Mouse (Mus musculus): ENCODE data around the gene Rcsd1. TPM values are rescaled to one million over a fixed set of nuclear protein-coding genes. Genes with fewer than 3 reads are reported as not detected.

Gene Rcsd1
- polyA plus RNA-seq, 1 experiment from 2014 or later: 12.8 TPM

- ATAC-seq (ENCODE audit: low read depth): no peak
- Histone ChIP-seq H3K9ac (ENCODE audit: low read depth, low read length) (no peak overlapping the region), H3K4me2 (ENCODE audit: low read depth, low read length) (no peak overlapping the region), H3K27ac (ENCODE audit: low read length) (no peak overlapping the region), H3K9me3 (replicated peaks; ENCODE audit: control insufficient read depth, low read length) (no peaks in the 10 kb centered on the region), H3K27me3 (ENCODE audit: control insufficient read depth, insufficient read depth, low read depth, low read length) (peaks cover 6% of the 10 kb centered on the region; the same call in 1 of the 2 replicates), H3K4me1 (ENCODE audit: control insufficient read depth, low read depth, low read length) (peaks cover 24% of the 10 kb centered on the region), H3K4me3 (ENCODE audit: low read depth, low read length) (no peak overlapping the region), H3K36me3 (ENCODE audit: control insufficient read depth, insufficient read depth) (no peaks in the 10 kb centered on the region)
- 75% methylated on average over 8 of the region's 8 CpGs for WGBS (ENCODE audit: insufficient replicate concordance)
These were observed 73.3 kb downstream of the Rcsd1 start for GRCm38 (mm10) chr1:165636289-165636688.

GRCm38 (mm10) chr1:165635055-165635897 lies 74.3 kb downstream of the Rcsd1 start:
- WGBS (ENCODE audit: insufficient replicate concordance): 43% methylated on average over 17 of the region's 17 CpGs
- Histone ChIP-seq H3K4me2 (ENCODE audit: low read depth, low read length) (peak overlapping the region; percentile 98), H3K9me3 (replicated peaks; ENCODE audit: control insufficient read depth, low read length) (no peaks in the 10 kb centered on the region), H3K9ac (ENCODE audit: low read depth, low read length) (no peak overlapping the region; the same call in 1 of the 2 replicates), H3K27ac (ENCODE audit: low read length) (peak overlapping the region; percentile 67; the same call in 1 of the 2 replicates), H3K27me3 (ENCODE audit: control insufficient read depth, insufficient read depth, low read depth, low read length) (peaks cover 6% of the 10 kb centered on the region; the same call in 1 of the 2 replicates), H3K4me3 (ENCODE audit: low read depth, low read length) (peak overlapping the region; percentile 74), H3K4me1 (ENCODE audit: control insufficient read depth, low read depth, low read length) (peaks cover 25% of the 10 kb centered on the region), H3K36me3 (ENCODE audit: control insufficient read depth, insufficient read depth) (no peaks in the 10 kb centered on the region)
- ATAC-seq (ENCODE audit: low read depth): no peak

- H3K9me3 ChIP-seq (replicated peaks; ENCODE audit: control insufficient read depth, low read length): no peaks in the 10 kb centered on the region
- H3K4me1 ChIP-seq (ENCODE audit: control insufficient read depth, low read depth, low read length): peaks cover 34% of the 10 kb centered on the region
- peak within 1 kb of the TSS; percentile 68 for H3K9ac ChIP-seq (ENCODE audit: low read depth, low read length)
- ATAC-seq (ENCODE audit: low read depth): peak; percentile 100
- no peaks in the 10 kb centered on the region for H3K36me3 ChIP-seq (ENCODE audit: control insufficient read depth, insufficient read depth)
- peaks cover 6% of the 10 kb centered on the region; the same call in 1 of the 2 replicates for H3K27me3 ChIP-seq (ENCODE audit: control insufficient read depth, insufficient read depth, low read depth, low read length)
- 0% methylated on average over 61 of the region's 73 CpGs for WGBS (ENCODE audit: insufficient replicate concordance)
- H3K27ac ChIP-seq (ENCODE audit: low read length): peak within 1 kb of the TSS; percentile 67
- H3K4me2 ChIP-seq (ENCODE audit: low read depth, low read length): peak within 1 kb of the TSS; percentile 98
- H3K4me3 ChIP-seq (ENCODE audit: low read depth, low read length): peak within 1 kb of the TSS; percentile 74
These were observed 75.2 kb downstream of the Rcsd1 start, which contains the start of gene Mpzl1 for GRCm38 (mm10) chr1:165634151-165634884. Gene Mpzl1, minus strand, starts transcription at chr1:165634538.

- Histone ChIP-seq H3K4me3 (ENCODE audit: low read depth, low read length) (peak overlapping the region; percentile 74), H3K36me3 (ENCODE audit: control insufficient read depth, insufficient read depth) (no peaks in the 10 kb centered on the region), H3K4me1 (ENCODE audit: control insufficient read depth, low read depth, low read length) (peaks cover 37% of the 10 kb centered on the region), H3K27ac (ENCODE audit: low read length) (no peak overlapping the region), H3K9me3 (replicated peaks; ENCODE audit: control insufficient read depth, low read length) (no peaks in the 10 kb centered on the region), H3K4me2 (ENCODE audit: low read depth, low read length) (peak overlapping the region; percentile 98), H3K9ac (ENCODE audit: low read depth, low read length) (peak overlapping the region; percentile 68), H3K27me3 (ENCODE audit: control insufficient read depth, insufficient read depth, low read depth, low read length) (peaks cover 6% of the 10 kb centered on the region; the same call in 1 of the 2 replicates)
- WGBS (ENCODE audit: insufficient replicate concordance): 25% methylated on average over 12 of the region's 12 CpGs
- no peak for ATAC-seq (ENCODE audit: low read depth)
These were observed 76.2 kb downstream of the Rcsd1 start for GRCm38 (mm10) chr1:165633345-165633744.

- peaks cover 40% of the 10 kb centered on the region for H3K4me1 ChIP-seq (ENCODE audit: control insufficient read depth, low read depth, low read length)
- WGBS (ENCODE audit: insufficient replicate concordance): 57% methylated on average over 8 of the region's 8 CpGs
- H3K36me3 ChIP-seq (ENCODE audit: control insufficient read depth, insufficient read depth): no peaks in the 10 kb centered on the region
- H3K9ac ChIP-seq (ENCODE audit: low read depth, low read length): no peak overlapping the region
- H3K4me2 ChIP-seq (ENCODE audit: low read depth, low read length): no peak overlapping the region; the same call in 1 of the 2 replicates
- no peak overlapping the region for H3K4me3 ChIP-seq (ENCODE audit: low read depth, low read length)
- H3K27ac ChIP-seq (ENCODE audit: low read length): no peak overlapping the region
- peaks cover 6% of the 10 kb centered on the region; the same call in 1 of the 2 replicates for H3K27me3 ChIP-seq (ENCODE audit: control insufficient read depth, insufficient read depth, low read depth, low read length)
- H3K9me3 ChIP-seq (replicated peaks; ENCODE audit: control insufficient read depth, low read length): no peaks in the 10 kb centered on the region
- no peak for ATAC-seq (ENCODE audit: low read depth)
These were observed 78.4 kb downstream of the Rcsd1 start for GRCm38 (mm10) chr1:165631136-165631535.

GRCm38 (mm10) chr1:165629975-165630374 lies 79.6 kb downstream of the Rcsd1 start:
- Histone ChIP-seq H3K27me3 (ENCODE audit: control insufficient read depth, insufficient read depth, low read depth, low read length) (peaks cover 6% of the 10 kb centered on the region; the same call in 1 of the 2 replicates), H3K4me3 (ENCODE audit: low read depth, low read length) (no peak overlapping the region), H3K9ac (ENCODE audit: low read depth, low read length) (no peak overlapping the region), H3K4me2 (ENCODE audit: low read depth, low read length) (no peak overlapping the region), H3K4me1 (ENCODE audit: control insufficient read depth, low read depth, low read length) (peaks cover 37% of the 10 kb centered on the region), H3K27ac (ENCODE audit: low read length) (no peak overlapping the region), H3K36me3 (ENCODE audit: control insufficient read depth, insufficient read depth) (no peaks in the 10 kb centered on the region), H3K9me3 (replicated peaks; ENCODE audit: control insufficient read depth, low read length) (no peaks in the 10 kb centered on the region)
- 19% methylated on average over 8 of the region's 8 CpGs for WGBS (ENCODE audit: insufficient replicate concordance)
- no peak for ATAC-seq (ENCODE audit: low read depth)

- no peaks in the 10 kb centered on the region for H3K36me3 ChIP-seq (ENCODE audit: control insufficient read depth, insufficient read depth)
- no peaks in the 10 kb centered on the region for H3K9me3 ChIP-seq (replicated peaks; ENCODE audit: control insufficient read depth, low read length)
- no peak overlapping the region for H3K27ac ChIP-seq (ENCODE audit: low read length)
- H3K27me3 ChIP-seq (ENCODE audit: control insufficient read depth, insufficient read depth, low read depth, low read length): peaks cover 2% of the 10 kb centered on the region; the same call in 1 of the 2 replicates
- ATAC-seq (ENCODE audit: low read depth): peak; percentile 37; the same call in 1 of the 2 replicates
- H3K9ac ChIP-seq (ENCODE audit: low read depth, low read length): no peak overlapping the region
- no peak overlapping the region for H3K4me3 ChIP-seq (ENCODE audit: low read depth, low read length)
- 9% methylated on average over 1 of the region's 1 CpGs for WGBS (ENCODE audit: insufficient replicate concordance)
- H3K4me1 ChIP-seq (ENCODE audit: control insufficient read depth, low read depth, low read length): peaks cover 27% of the 10 kb centered on the region
- no peak overlapping the region for H3K4me2 ChIP-seq (ENCODE audit: low read depth, low read length)
These were observed 81.0 kb downstream of the Rcsd1 start for GRCm38 (mm10) chr1:165628603-165629002.

GRCm38 (mm10) chr1:165625896-165626295 lies 83.7 kb downstream of the Rcsd1 start:
- no peaks in the 10 kb centered on the region for H3K27me3 ChIP-seq (ENCODE audit: control insufficient read depth, insufficient read depth, low read depth, low read length)
- H3K4me2 ChIP-seq (ENCODE audit: low read depth, low read length): no peak overlapping the region
- H3K4me3 ChIP-seq (ENCODE audit: low read depth, low read length): no peak overlapping the region
- WGBS (ENCODE audit: insufficient replicate concordance): 71% methylated on average over 5 of the region's 5 CpGs
- H3K9ac ChIP-seq (ENCODE audit: low read depth, low read length): no peak overlapping the region
- no peaks in the 10 kb centered on the region for H3K9me3 ChIP-seq (replicated peaks; ENCODE audit: control insufficient read depth, low read length)
- H3K36me3 ChIP-seq (ENCODE audit: control insufficient read depth, insufficient read depth): no peaks in the 10 kb centered on the region
- no peak overlapping the region for H3K27ac ChIP-seq (ENCODE audit: low read length)
- ATAC-seq (ENCODE audit: low read depth): no peak
- H3K4me1 ChIP-seq (ENCODE audit: control insufficient read depth, low read depth, low read length): peaks cover 17% of the 10 kb centered on the region

Data from liver, embryonic 16.5 days (tissue).